Mouse (Mus musculus): ENCODE measurements around the gene Hes3. TPM values are rescaled to one million over a fixed set of nuclear protein-coding genes. Genes with fewer than 3 reads are reported as not detected.

The Hes3 gene
- total RNA-seq, 2 experiments from 2014 or later = 0.30 to 0.32 TPM

DNA sequence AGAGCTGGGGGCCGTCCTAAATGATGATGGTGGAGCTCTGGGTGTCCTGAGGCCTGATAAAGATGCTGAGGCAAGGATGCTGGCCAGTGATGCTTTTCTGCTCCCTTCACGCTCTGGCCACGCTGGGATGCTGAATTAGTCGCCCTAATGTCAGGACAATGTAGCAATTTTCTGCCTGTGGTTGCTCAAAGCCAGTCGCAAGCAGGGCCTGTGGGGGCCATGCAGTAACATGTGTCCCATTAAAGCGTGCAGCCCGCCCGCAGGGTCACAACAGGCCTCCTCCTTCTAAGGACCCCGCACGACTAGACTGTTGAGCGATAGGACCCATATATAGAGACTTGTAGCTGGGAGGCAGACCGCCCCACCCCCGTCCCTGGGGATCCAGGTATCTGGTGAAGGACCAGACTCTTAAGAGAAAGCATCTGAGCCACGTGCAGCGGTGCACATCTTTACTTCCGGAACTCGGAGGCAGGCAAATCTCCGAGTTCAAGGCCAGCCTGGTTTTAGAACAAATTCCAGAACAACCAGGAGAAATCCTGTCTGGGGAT is 3.0 kb downstream of the Hes3 start:
- no peak for TF ChIP-seq CTCF (IDR thresholded peaks at IDR 0.05)
- intact Hi-C loops (cut with DNase I) = no loop called here
- Histone ChIP-seq H3K4me3 (no peak overlapping the region), H3K27ac (no peak overlapping the region)
- no peak for DNase-seq (ENCODE audit: extremely low spot score in 1 of 2, low spot score in 2 of 2)

DNA sequence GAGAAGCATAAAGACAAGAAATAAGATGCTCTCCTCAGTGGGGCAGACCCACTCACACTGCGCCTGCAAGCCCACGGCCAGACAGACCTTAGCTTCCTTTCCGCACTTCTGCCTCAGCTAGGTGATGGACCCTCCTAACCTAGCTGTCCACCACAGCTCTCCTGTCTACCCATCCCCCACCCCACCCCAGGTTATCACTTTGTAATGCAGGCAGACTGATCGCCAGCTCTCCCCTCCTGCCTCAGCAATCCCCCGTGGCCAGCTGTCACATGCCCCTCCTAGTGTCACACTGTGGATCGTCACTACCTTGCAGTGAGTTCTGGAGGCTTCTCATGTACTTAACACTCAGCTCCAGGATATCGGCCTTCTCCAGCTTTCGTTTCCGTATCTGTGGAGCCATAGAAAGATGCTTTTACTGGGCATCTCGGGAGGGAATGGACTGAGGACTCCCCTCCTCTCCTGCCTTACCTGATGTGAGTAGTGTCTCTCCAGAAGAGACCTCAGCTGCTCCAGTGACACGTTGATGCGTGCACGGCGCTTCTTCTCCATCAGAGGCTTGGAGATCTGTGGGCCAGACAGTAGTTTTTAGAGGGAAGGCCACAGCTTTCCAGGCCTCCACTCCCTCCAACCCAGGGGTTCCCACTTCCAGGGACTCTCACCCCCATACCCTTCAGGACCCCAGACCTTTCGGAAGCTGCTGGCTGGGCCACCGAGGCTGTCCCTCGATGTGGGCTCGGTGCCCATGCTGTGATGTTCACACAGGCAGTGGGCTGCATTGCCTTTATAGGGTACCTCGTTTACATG is 3.9 kb downstream of the Hes3 start:
- no peak for TF ChIP-seq CTCF (IDR thresholded peaks at IDR 0.05)
- H3K27ac ChIP-seq = no peak overlapping the region
- no peak for DNase-seq (ENCODE audit: extremely low spot score in 1 of 2, low spot score in 2 of 2)
- no peak overlapping the region for H3K4me3 ChIP-seq
- intact Hi-C loops (cut with DNase I) = no loop called here

DNA sequence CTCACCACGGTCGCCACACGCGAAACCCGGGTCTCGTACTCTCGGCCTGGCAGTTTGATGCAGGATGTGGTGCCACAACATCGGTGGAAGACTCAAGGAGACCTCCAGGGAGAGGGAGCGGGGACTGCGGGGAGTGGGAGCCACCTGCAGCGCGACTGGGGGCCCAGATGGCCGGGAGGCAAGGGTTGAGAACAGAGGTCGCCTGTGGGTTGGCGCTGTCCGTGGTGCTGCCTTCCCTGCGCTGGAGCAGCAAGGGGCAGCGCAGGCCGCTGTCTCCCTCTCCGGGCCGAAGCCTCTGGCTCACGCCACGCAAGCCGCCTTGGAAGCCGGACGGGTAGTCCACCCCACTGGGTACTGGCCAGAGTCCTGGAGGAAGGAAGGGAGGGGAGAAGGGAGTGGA is 4.6 kb downstream of the Hes3 start:
- Histone ChIP-seq H3K27ac (no peak overlapping the region), H3K4me3 (peak overlapping the region; percentile 52)
- no peak for TF ChIP-seq CTCF (IDR thresholded peaks at IDR 0.05)
- no peak for DNase-seq (ENCODE audit: extremely low spot score in 1 of 2, low spot score in 2 of 2)
- intact Hi-C loops (cut with DNase I) = no loop called here

DNA sequence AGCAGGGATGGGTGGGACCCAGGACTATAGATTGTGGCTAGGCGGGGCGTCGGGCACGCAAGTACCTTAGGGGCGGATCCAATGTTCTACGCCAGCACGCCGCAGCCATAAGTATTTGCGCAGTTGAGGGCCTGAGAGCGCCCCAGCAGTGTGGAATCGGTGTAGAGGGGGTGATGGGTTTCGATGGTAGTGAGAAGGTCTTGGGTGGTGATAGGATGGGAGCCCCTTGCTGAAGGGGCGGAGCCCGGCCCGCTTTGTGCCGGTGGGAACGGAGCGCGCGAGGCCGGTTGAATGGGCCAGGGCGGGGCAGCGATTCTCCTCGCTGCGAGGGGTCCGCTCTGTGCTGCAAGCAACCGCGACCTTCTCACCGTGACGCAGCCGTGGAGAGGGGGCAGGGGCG is 5.3 kb downstream of the Hes3 start:
- Histone ChIP-seq H3K4me3 (peak overlapping the region; percentile 52), H3K27ac (peak overlapping the region; percentile 4; the same call in 1 of the 2 replicates)
- peak; percentile 42 to 45 for DNase-seq (ENCODE audit: extremely low spot score in 1 of 2, low spot score in 2 of 2)
- intact Hi-C loops (cut with DNase I) = no loop called here
- TF ChIP-seq CTCF (IDR thresholded peaks at IDR 0.05) = no peak

DNA sequence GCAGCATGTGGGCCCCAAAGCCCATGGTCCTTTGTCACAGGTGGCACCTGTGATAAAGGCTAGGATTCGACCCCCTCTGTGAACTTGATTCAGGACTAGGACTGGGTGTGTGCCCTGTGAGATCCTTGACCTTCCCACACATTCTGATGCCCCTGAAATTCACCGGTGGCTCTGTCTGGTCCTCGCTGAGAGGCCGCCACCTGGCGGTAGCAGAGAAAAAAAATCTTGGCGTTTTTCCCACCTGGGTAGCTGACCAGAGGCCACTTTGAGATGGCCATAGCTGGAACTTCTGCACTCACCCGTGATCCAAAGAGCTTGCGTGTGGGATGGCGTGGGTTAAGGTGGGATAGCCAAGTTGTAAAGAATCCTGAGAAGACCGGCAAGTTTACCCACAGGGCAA is 6.0 kb downstream of the Hes3 start:
- intact Hi-C loops (cut with DNase I) = loop anchor here (2.0 kb wide), 1 partner anchor 113 kb away; no protein-coding TSS in a partner anchor
- H3K4me3 ChIP-seq = no peak overlapping the region
- peak; percentile 72 for TF ChIP-seq CTCF (IDR thresholded peaks at IDR 0.05)
- DNase-seq (ENCODE audit: extremely low spot score in 1 of 2, low spot score in 2 of 2) = peak; percentile 46 to 48
- no peak overlapping the region for H3K27ac ChIP-seq

DNA sequence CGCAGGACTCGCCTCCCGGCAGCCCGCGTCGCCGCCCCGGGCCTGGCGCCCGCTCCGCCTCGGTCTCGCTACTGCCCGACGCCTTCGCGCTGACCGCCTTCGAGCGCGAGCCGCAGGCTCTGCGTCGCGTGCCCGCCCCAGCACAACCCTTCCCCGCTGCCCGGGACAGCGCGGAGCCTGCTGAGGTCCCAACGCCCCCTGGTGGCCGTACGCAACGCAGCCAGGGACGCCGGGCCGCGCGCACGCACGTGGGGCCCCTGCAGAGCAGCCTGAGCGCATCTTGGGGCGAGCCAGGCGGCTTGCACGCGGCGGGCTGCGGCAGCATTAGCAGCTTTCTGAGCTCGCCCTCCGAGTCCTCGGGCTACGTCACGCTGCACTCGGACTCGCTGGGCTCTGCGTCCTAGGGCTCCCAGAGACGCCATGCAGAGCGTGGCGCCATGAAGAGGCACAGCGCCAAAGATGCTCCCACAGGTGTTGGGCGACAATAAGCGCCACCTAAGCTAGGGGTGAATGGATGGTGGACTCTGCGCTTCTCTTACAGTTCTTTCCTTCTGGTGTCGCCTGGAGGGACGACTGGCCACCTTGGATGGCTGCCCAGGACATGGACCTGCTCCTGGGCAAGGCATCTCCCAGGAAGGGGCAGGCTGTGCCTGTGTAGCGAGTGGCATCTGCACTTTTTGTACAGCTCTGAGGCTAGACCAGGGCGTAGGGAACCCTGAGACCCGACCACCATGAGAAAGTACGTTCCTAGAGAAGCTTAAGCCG is 8.1 kb downstream of the Hes3 start:
- intact Hi-C loops (cut with DNase I) = no loop called here
- peak; percentile 85 to 88 for DNase-seq (ENCODE audit: extremely low spot score in 1 of 2, low spot score in 2 of 2)
- Histone ChIP-seq H3K27ac (no peak overlapping the region), H3K4me3 (peak overlapping the region; percentile 39)
- TF ChIP-seq CTCF (IDR thresholded peaks at IDR 0.05) = peak; percentile 94

DNA sequence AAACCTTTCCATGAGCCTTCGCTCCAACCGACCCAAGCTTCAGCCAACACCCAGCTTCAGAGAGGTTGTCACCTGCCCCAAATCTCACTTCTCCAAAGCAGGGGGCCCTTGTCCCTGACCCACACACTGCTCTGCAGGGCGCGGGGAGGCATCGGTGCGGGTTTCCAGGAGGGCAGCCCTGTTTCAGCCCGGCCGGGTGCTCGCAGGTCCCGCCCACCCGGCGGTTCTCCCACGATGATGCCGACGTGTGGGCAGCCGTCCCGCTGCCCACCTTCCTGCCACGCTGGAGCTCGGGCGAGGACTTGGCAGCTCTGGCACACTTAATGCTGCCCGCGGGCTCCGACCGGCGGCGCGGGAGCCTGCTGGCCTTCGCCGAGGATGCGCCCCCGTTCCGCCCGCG is 8.7 kb downstream of the Hes3 start:
- Histone ChIP-seq H3K4me3 (peak overlapping the region; percentile 39), H3K27ac (no peak overlapping the region)
- intact Hi-C loops (cut with DNase I) = no loop called here
- no peak for DNase-seq (ENCODE audit: extremely low spot score in 1 of 2, low spot score in 2 of 2)
- no peak for TF ChIP-seq CTCF (IDR thresholded peaks at IDR 0.05)

DNA sequence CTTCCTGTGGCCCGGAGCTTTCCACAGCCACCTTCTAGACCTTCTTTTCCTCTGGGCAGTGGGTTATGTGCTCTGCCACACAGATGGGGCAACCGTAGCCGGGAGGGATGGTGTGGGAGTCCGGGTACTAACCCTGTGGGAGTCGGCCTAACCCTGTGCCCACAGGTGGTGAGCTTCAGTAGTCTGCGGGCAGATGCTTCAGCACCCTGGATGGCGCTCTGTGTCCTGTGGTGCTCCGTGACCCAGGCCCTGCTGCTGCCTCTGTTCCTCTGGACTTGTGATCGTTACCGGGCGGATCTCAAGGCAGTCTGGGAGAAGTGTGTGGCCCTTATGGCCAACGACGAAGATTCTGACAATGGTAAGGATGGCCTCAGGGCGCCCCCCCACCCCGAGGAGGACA is 9.9 kb downstream of the Hes3 start:
- no peak for TF ChIP-seq CTCF (IDR thresholded peaks at IDR 0.05)
- intact Hi-C loops (cut with DNase I) = no loop called here
- Histone ChIP-seq H3K4me3 (no peak overlapping the region), H3K27ac (no peak overlapping the region)
- no peak for DNase-seq (ENCODE audit: extremely low spot score in 1 of 2, low spot score in 2 of 2)

DNA sequence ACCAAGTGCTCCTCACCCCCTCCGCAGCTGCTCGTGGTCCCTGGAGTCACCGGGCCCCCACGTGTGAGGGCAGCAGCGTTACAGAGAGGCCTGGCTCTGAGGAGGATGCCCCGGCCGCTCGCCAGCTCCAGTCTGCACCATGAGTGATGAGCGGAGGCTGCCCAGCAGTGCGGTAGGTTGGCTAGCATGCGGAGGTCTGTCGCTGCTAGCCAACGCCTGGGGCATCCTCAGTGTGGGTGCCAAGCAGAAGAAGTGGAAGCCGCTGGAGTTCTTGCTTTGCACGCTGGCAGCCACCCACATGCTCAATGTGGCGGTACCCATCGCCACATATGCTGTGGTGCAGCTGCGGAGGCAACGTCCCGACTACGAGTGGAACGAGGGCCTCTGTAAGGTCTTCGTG is 12.5 kb downstream of the Hes3 start:
- intact Hi-C loops (cut with DNase I) = no loop called here
- Histone ChIP-seq H3K4me3 (no peak overlapping the region), H3K27ac (no peak overlapping the region)
- TF ChIP-seq CTCF (IDR thresholded peaks at IDR 0.05) = no peak
- DNase-seq (ENCODE audit: extremely low spot score in 1 of 2, low spot score in 2 of 2) = peak; percentile 43 to 56

DNA sequence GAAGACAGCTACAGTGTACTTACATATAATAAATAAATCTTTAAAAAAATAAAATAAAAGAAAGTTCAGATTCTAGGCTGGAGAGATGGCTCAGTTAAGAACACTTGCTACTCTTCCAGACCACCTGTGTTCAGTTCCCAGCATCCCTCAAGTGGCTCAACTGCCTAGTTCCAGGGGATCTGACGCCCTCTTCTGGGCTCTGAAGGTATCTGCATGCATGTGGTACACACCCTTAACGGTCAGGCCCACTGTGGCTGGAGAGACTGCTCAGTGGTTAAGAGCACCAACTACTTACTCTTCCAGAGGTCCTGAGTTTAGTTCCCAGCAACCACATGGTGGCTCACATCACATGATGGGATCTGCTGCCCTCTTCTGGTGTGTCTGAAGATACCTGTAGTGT is 13.5 kb downstream of the Hes3 start:
- DNase-seq (ENCODE audit: extremely low spot score in 1 of 2, low spot score in 2 of 2) = no peak
- intact Hi-C loops (cut with DNase I) = no loop called here
- TF ChIP-seq CTCF (IDR thresholded peaks at IDR 0.05) = no peak; the same call in 1 of the 2 replicates
- no peak overlapping the region for H3K27ac ChIP-seq
- H3K4me3 ChIP-seq = no peak overlapping the region

DNA sequence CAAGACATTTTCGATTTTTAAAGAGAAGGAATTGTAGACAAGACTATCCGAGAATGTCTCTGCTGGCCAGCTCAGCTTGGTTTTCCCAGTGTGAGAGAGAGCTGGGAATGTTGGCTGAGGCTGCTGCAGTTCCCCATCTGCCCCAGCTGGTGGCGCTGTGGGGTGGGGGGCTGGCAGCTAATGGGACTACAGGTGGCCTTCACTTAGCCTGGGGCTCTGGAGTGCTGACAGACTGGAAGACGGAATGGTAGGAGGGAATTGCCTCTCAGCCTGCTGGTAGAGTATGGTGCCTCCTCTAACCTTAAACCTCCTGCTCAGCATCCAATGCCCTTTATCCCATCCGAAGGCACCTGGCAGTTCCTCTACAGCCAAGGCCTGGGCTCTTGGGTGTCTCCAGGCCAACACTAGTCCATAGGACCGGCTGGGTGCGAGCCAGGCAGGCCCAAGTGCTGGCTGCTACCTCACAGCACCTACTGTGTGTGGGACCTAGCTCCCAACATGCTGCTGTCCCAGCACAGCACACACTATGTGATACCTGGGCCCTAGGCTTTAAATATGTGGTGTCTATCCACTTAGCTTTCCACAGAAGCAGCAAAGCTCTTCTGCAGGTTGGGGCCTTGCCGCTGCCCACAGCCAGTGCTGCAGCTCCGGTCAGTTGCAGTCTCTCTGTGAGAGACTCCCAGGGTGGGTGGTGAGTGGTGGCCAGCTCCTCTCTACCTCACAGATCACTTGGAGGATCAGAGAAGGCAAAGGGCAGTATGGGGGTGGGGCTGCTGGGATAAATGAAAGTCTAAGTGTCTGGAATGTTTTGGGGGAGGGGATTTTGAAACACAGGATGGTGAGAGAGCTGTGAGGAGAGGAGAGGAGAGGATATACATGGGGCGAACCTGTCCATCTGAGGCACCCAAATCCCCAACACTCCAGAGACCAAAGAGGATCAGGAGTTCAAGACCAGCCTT is 14.8 kb downstream of the Hes3 start:
- no peak for DNase-seq (ENCODE audit: extremely low spot score in 1 of 2, low spot score in 2 of 2)
- intact Hi-C loops (cut with DNase I) = no loop called here
- Histone ChIP-seq H3K27ac (no peak overlapping the region), H3K4me3 (no peak overlapping the region)
- TF ChIP-seq CTCF (IDR thresholded peaks at IDR 0.05) = peak; percentile 72

All from left cerebral cortex, adult 2 months (tissue).